Mouse (Mus musculus) olfactory bulb, adult 2 months (tissue): ENCODE measurements around the gene Rasgef1b. TPM values are rescaled to one million over a fixed set of nuclear protein-coding genes. Genes with fewer than 3 reads are reported as not detected.
A peak's percentile ranks its signal among the peaks of the same experiment; 100 is the strongest.

Experiments
- H3K27ac ChIP-seq: fragments of 200-500 bp; 2 replicates; pipeline ENCODE4 v1.5.1; 2012; ENCODE audit warnings: low read depth, low read length; ENCODE audit not compliant: insufficient read depth
- H3K4me1 ChIP-seq: fragments of 200-500 bp; 2 replicates; pipeline ENCODE4 v1.6.1; 2012; ENCODE audit warnings: low read length; ENCODE audit not compliant: control insufficient read depth, insufficient read depth
- H3K4me3 ChIP-seq: fragments of 200-500 bp; 2 replicates; pipeline ENCODE4 v1.5.1; 2012; ENCODE audit warnings: mild to moderate bottlenecking, low read depth, low read length, moderate library complexity; ENCODE audit not compliant: insufficient read depth
- CTCF ChIP-seq: fragments of 200-500 bp; IDR thresholded peaks from 2 replicates; pipeline ENCODE4 v1.5.1; 2012; ENCODE audit warnings: low read depth, mild to moderate bottlenecking, low read length, moderate library complexity; ENCODE audit not compliant: insufficient read depth
- POLR2A ChIP-seq: fragments of 200-500 bp; IDR thresholded peaks from 2 replicates; pipeline ENCODE4 v1.6.1; 2012; ENCODE audit warnings: mild to moderate bottlenecking, low read depth, low read length, moderate library complexity; ENCODE audit not compliant: insufficient read depth
- WGBS: fragments of 180-500 bp; shearing (Covaris S2); methylation state at CpG from one replicate; pipeline ENCODE4 v1.1.7; 2018; 5-methylcytosine and 5-hydroxymethylcytosine counted together
- polyA plus RNA-seq: library from polyadenylated mRNA; stranded (reverse); fragments of >200 nt; gene quantifications from 2 replicates; pipeline ENCODE4 v1.2.4, GENCODE M21; 2012; ENCODE audit warnings: low replicate concordance; ENCODE audit not compliant: missing spikeins, insufficient read depth, insufficient read length

The Rasgef1b gene
- polyA plus RNA-seq, 1 experiment = not detected

- H3K4me3 ChIP-seq = no peak overlapping the region
- TF ChIP-seq POLR2A (no peak), CTCF (no peak)
- H3K4me1 ChIP-seq = peaks cover 2% of the 10 kb centered on the region; the same call in 1 of the 2 replicates
- no peak overlapping the region for H3K27ac ChIP-seq
- WGBS = 76% methylated on average over 7 of the region's 7 CpGs
These were observed 513.4 kb downstream of the Rasgef1b start for GRCm38 (mm10) chr5:99215207-99216157.

DNA sequence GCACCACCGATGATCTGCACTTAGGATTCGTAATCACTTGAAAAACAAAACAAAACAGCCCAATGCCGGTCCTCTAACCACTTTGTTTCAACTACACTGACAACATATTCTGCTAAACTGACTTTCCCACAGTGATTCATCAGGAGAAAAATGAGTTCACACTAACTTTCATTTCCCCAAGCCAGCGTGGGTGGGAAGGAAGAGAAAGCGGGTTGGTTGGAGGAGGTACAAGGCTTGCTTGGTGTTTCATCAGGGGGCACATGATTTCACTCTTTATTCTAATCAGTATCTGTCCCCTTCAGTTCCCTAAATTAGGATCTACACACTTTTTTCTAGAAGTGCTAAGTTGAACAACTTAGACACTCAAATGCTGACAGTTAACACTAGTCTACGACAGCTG is 514.5 kb downstream of the Rasgef1b start:
- 65% methylated on average over 6 of the region's 6 CpGs for WGBS
- no peak overlapping the region for H3K4me3 ChIP-seq
- H3K4me1 ChIP-seq = peaks cover 2% of the 10 kb centered on the region; the same call in 1 of the 2 replicates
- TF ChIP-seq CTCF (no peak), POLR2A (no peak)
- no peak overlapping the region for H3K27ac ChIP-seq

DNA sequence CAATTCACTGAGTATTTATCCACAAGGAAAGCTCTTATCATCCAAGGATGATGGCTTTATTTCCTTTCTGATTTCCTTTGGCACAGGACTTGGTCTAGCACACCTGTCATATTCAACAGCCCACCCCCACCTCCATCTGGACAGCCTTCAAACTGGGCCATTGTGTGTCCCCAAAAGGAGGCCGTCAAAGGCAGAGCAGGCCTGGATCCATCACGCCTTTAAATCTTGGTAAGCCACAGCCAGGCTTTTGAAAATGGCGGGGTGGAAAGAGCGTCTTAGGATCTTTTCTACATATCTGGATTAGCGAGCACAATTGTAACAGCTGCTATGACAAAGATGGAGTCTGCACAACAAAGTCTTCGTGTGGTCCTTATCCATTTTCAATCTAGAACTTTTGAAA is 515.7 kb downstream of the Rasgef1b start:
- Histone ChIP-seq H3K4me3 (no peak overlapping the region), H3K27ac (no peak overlapping the region), H3K4me1 (no peaks in the 10 kb centered on the region)
- 91% methylated on average over 6 of the region's 6 CpGs for WGBS
- TF ChIP-seq POLR2A (no peak), CTCF (no peak)

DNA sequence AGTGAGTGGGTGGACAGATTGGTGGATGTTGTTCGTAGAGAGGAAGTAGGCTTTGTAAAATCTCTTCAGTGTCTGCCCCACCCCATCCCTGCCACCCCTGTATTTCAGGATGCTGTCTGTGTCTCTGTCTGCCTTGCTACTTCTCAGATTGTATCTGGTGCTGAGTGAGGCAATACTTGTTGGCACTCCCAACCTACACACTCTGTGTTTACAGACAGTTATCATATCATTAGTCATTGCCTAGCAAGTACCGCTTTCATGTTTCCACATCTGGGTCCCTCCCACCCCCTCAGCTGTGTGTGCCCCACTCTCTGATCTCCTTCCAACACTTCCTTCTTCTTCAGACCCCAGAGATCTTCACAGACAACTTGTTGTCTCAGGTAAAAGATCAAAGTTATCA is 525.4 kb downstream of the Rasgef1b start:
- Histone ChIP-seq H3K4me3 (no peak overlapping the region), H3K4me1 (no peaks in the 10 kb centered on the region), H3K27ac (no peak overlapping the region)
- no peak for TF ChIP-seq CTCF
- TF ChIP-seq POLR2A = no peak
- WGBS = 38% methylated on average over 2 of the region's 2 CpGs

DNA sequence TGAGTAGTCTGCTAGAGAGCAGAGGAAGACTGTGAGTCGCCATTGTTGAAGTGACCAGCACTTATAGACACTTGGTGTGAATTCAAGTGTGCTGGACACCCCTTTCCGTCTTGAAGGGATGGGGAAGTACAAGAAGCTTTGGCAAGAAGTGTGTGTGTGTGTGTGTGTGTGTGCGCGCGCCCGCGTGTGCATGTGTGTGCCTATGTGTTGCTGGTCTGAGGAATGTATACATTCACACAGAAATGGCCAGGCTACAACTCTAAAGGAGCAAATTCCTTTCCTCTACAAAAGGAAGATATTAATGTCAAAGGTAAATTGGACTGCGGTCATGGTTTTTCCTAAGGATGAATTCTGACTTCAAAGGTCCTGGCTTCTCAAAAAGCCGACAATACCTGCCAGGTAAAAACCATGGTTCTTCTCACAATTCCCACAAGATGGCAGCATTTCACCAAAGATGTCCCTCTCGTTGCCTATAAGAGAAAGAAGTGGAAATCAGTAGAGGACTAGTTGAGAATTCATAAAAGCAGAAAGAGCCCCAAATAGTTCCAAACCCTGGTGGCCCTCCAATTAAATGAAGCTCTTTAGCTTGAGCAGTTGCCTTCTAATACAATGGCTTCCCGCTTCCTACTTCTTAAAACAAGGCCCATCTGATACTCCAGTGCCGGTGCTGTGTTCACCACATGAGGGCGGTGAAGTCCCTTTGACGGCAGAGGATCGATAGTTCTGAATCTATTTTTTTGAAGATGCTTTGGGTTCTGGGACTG is 526.6 kb downstream of the Rasgef1b start:
- Histone ChIP-seq H3K4me1 (no peaks in the 10 kb centered on the region), H3K27ac (no peak overlapping the region), H3K4me3 (no peak overlapping the region)
- 47% methylated on average over 15 of the region's 15 CpGs for WGBS
- TF ChIP-seq CTCF = peak; percentile 27; the same call in 1 of the 2 replicates
- TF ChIP-seq POLR2A = no peak

GRCm38 (mm10) chr5:99195436-99195835 is 533.4 kb downstream of the Rasgef1b start:
- no peak for TF ChIP-seq POLR2A
- TF ChIP-seq CTCF = no peak
- WGBS = 94% methylated on average over 5 of the region's 5 CpGs
- Histone ChIP-seq H3K27ac (no peak overlapping the region), H3K4me1 (no peaks in the 10 kb centered on the region), H3K4me3 (no peak overlapping the region)

DNA sequence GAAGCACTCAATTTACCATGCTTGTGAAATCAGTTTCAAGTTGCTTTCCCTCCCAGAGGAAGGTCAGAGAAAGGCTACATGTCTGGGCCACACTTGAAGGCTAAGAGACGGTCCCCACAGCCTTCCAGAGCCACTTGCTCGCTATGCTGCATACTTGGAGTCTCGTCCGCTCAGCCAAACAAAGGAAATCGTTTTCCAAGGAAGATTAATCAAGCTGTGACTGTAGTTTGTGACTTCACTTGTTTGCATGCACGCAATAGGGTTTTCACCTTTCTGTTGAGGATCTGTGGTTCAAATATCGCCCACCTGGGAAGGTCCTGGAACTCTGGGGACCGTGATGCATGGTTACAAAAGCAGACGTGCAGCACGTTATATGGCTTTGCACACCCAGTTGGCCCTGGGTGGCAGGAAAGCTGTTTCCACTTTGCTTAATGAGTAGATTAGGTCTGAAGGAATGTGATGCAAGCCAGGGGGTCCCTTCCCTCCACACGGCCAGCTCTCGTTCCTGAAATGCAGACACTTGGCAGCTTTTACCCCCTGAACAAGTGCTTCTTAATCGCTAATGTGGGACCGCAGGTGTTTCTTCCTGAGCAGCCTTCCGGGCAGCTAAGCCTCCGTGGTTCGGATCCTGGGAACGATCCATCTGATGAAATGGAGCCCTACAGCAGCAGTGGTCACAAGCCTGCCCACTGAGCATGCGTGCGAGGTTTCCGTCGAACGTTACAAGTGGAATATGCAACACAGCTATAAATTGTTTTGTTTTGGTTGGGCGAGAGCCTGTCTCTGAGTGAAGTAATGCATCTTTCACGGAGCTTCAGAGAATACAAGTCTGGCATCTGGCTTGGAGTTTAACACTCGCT is 537.7 kb downstream of the Rasgef1b start:
- H3K4me3 ChIP-seq = no peak overlapping the region
- H3K4me1 ChIP-seq = no peaks in the 10 kb centered on the region
- 58% methylated on average over 26 of the region's 26 CpGs for WGBS
- TF ChIP-seq POLR2A (no peak), CTCF (no peak)
- H3K27ac ChIP-seq = no peak overlapping the region

DNA sequence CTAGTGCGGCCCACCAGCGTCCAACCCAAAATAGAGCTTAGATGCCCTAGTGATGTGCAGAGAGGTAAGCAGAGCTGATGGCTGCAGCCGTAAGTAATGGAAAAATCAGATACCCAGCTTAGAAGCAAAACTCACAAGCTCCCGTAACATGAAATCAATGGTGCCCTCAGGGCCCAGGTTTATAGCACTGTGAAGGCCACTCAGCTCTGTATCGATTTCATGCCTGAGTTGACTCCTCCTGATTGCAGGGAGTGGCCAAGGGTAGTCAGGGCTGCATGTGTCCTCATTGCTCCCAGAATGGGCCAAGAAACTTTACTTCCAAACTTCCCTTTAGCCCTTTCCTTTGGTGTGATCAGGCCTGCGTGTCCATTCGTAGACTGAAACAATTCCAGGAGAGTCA is 545.2 kb downstream of the Rasgef1b start:
- TF ChIP-seq POLR2A = no peak
- 92% methylated on average over 7 of the region's 7 CpGs for WGBS
- Histone ChIP-seq H3K4me1 (no peaks in the 10 kb centered on the region), H3K4me3 (no peak overlapping the region), H3K27ac (no peak overlapping the region)
